Mouse (Mus musculus) cerebellum, postnatal 4 days (tissue): ENCODE data around the gene Gm5771.
"Not testable (repeated sequence)": the region's sequence is repeated elsewhere in the genome, so short reads cannot be mapped to it uniquely, and the experiment has no call there.

Experiments
- DNase-seq, 2 experiments: peaks; one replicate each; pipeline ENCODE4 v3.0.0; 2022; ENCODE audit warnings: low spot score in 2 of 2, mixed read lengths in 1 of 2

The Gm5771 gene

DNA sequence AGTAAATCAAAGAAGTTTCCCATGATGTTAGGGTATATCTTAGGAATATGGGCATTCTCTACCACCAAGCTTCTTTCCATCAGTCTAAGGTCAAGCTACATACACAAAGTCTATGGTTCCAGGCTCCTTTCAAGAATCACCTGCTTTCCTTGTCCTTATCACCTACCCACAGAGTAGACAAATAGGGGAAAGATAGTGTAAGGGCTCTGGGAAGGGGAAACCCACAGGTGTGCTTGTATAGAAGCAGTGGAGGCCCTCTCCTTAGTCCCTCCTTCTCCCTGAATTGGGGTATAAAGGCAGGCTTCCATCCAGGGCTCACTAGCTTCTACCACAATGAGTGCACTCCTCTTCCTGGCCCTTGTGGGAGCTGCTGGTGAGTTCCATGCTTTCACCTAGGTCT is at the start of gene Gm5771:
Gene Gm5771, plus strand, starts transcription at position 301 of the 400 bp plus-strand sequence.
- not testable (repeated sequence) for DNase-seq

DNA sequence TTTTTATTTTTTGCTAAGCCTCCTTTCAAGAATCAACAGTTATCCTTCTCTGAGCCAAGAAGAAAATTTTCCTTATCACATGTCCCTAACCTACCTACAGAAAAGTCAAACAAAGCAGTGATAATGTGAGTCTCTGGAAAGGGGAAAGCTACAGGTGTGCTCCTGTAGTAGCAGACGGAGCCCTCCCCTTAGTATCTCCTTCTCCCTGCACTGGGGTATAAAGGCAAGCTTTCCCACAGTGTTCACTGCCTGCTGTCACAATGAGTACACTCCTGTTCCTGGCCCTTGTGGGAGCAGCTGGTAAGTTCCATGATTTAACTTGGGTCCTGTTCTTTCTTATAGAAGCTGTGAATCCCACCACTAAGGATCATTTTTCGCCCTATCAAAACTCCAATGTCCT is 38.2 kb upstream of the Gm5771 start, which contains the start of gene Try10:
Gene Try10, plus strand, starts transcription at position 174 of the 400 bp plus-strand sequence.
- no peak for DNase-seq

DNA sequence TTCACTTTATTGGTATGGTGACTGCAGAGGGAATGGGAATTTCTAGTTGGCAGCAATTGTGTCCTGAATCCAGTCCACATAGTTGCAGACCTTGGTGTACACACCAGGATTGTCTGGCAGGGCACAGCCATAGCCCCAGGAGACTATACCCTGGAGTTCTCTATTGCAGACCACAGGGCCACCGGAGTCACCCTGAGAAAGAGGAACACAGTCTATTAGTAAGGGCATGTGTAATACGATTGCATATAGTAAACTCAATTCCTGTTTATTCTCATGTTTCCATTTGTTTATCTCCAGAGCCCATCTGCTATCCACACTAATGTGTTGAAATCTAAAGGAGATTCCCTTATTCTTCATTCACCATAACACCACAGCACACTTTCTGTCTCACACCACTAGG is 18.4 kb upstream of the Gm5771 start:
- DNase-seq = not testable (repeated sequence)

GRCm38 (mm10) chr6:41377578-41377977 is 14.6 kb upstream of the Gm5771 start, which contains the start of gene Prss3:
Prss3 (minus strand) TSS chr6:41377678.
- DNase-seq = not testable (repeated sequence)

DNA sequence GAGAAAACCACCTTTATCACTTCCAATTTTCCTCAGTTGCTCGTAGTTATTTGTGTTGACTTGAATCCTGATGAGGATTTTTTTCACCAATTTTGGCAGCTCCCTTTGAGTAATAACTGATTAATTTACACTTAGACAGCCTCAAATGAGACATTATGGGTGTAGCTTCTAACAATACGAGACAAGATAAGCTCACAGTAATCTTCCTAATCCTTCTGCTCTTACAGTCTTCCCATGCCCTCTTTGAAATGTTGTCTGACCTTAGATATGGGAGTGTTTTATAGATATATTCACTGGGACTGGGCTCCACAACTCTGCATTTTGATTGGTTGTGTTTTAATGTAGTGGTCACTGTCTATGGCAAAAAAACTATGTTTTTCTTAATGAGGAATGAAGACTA is 5.4 kb upstream of the Gm5771 start:
- no peak for DNase-seq

DNA sequence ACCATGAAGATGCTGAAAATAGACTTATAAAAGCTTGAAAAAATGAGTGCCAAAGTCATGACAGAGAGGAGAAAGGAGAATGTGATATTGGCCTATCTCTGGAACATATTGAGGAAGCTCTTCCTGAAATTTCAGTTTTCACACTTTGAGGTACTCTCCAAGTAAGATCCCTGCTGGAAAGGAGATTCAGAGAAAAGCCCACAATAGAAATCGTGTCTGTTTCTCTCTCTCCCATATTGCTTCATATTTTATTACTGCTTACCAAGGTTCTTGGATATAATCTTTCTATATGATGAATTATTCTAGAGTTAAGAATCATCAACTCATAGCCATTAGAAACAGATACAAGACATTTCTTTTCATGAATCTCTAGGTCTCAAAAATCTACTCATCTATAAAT is 516 bp upstream of the Gm5771 start:
- not testable (repeated sequence) for DNase-seq

DNA sequence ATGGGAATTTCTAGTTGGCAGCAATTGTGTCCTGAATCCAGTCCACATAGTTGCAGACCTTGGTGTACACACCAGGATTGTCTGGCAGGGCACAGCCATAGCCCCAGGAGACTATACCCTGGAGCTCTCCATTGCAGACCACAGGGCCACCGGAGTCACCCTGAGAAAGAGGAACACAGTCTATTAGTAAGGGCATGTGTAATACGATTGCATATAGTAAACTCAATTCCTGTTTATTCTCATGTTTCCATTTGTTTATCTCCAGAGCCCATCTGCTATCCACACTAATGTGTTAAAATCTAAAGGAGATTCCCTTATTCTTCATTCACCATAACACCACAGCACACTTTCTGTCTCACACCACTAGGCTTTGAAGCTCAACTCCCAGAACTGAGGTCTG is 50.1 kb downstream of the Gm5771 start:
- not testable (repeated sequence) for DNase-seq

GRCm38 (mm10) chr6:41446045-41446444 is 53.9 kb downstream of the Gm5771 start, which contains the start of gene Gm10334:
Gm10334 (minus strand) TSS chr6:41446145.
- DNase-seq = not testable (repeated sequence)
